Mouse (Mus musculus): ENCODE measurements around the gene 1700014D04Rik. TPM values are rescaled to one million over a fixed set of nuclear protein-coding genes. Genes with fewer than 3 reads are reported as not detected.
"Not testable (repeated sequence)": the region's sequence is repeated elsewhere in the genome, so short reads cannot be mapped to it uniquely, and the experiment has no call there.

1700014D04Rik gene
- polyA plus RNA-seq, 1 experiment from 2014 or later: 0.11 TPM

- no peaks in the 10 kb centered on the region for H3K27me3 ChIP-seq (ENCODE audit: control insufficient read depth, insufficient read depth, low read length)
- no peaks in the 10 kb centered on the region for H3K4me1 ChIP-seq (replicated peaks; ENCODE audit: control insufficient read depth, insufficient read depth, low read length)
- 35% methylated on average over 29 of the region's 29 CpGs for WGBS
- no peaks in the 10 kb centered on the region for H3K36me3 ChIP-seq (replicated peaks; ENCODE audit: control insufficient read depth, insufficient read depth)
- H3K27ac ChIP-seq: no peak overlapping the region
- no peaks in the 10 kb centered on the region for H3K9me3 ChIP-seq (ENCODE audit: control insufficient read depth, low read length)
- H3K4me3 ChIP-seq (replicated peaks; ENCODE audit: low read length): no peak overlapping the region
- peak overlapping the region; percentile 31 for H3K4me2 ChIP-seq (replicated peaks)
- DNase-seq (ENCODE audit: low spot score): no peak
- ATAC-seq (ENCODE audit: low FRiP score): no peak
- peak overlapping the region; percentile 12; the same call in 1 of the 2 replicates for H3K9ac ChIP-seq
Measured at GRCm38 (mm10) chr13:59726139-59726867, 20.2 kb downstream of the 1700014D04Rik start.

- not testable (repeated sequence) for H3K4me1 ChIP-seq (replicated peaks; ENCODE audit: control insufficient read depth, insufficient read depth, low read length); H3K4me3 ChIP-seq (replicated peaks; ENCODE audit: low read length); H3K9ac ChIP-seq; H3K36me3 ChIP-seq (replicated peaks; ENCODE audit: control insufficient read depth, insufficient read depth); H3K27ac ChIP-seq; H3K27me3 ChIP-seq (ENCODE audit: control insufficient read depth, insufficient read depth, low read length); DNase-seq (ENCODE audit: low spot score); H3K4me2 ChIP-seq (replicated peaks); H3K9me3 ChIP-seq (ENCODE audit: control insufficient read depth, low read length); ATAC-seq (ENCODE audit: low FRiP score)
- WGBS: 90% methylated on average over 1 of the region's 1 CpGs
Measured at GRCm38 (mm10) chr13:59722089-59722488, 24.5 kb downstream of the 1700014D04Rik start.

GRCm38 (mm10) chr13:59719475-59719874 is 27.1 kb downstream of the 1700014D04Rik start:
- H3K27me3 ChIP-seq (ENCODE audit: control insufficient read depth, insufficient read depth, low read length): no peaks in the 10 kb centered on the region
- DNase-seq (ENCODE audit: low spot score) (no peak), ATAC-seq (ENCODE audit: low FRiP score) (no peak)
- no peaks in the 10 kb centered on the region for H3K9me3 ChIP-seq (ENCODE audit: control insufficient read depth, low read length)
- H3K4me3 ChIP-seq (replicated peaks; ENCODE audit: low read length): no peak overlapping the region
- no peak overlapping the region for H3K9ac ChIP-seq
- 76% methylated on average over 1 of the region's 1 CpGs for WGBS
- no peaks in the 10 kb centered on the region for H3K36me3 ChIP-seq (replicated peaks; ENCODE audit: control insufficient read depth, insufficient read depth)
- H3K4me2 ChIP-seq (replicated peaks): no peak overlapping the region
- H3K4me1 ChIP-seq (replicated peaks; ENCODE audit: control insufficient read depth, insufficient read depth, low read length): no peaks in the 10 kb centered on the region; the same call in 1 of the 2 replicates
- no peak overlapping the region for H3K27ac ChIP-seq

GRCm38 (mm10) chr13:59718857-59719440 is 27.6 kb downstream of the 1700014D04Rik start:
- not testable (repeated sequence) for H3K27me3 ChIP-seq (ENCODE audit: control insufficient read depth, insufficient read depth, low read length); H3K4me1 ChIP-seq (replicated peaks; ENCODE audit: control insufficient read depth, insufficient read depth, low read length); H3K9me3 ChIP-seq (ENCODE audit: control insufficient read depth, low read length); H3K4me2 ChIP-seq (replicated peaks); H3K9ac ChIP-seq; H3K4me3 ChIP-seq (replicated peaks; ENCODE audit: low read length); H3K27ac ChIP-seq; ATAC-seq (ENCODE audit: low FRiP score); H3K36me3 ChIP-seq (replicated peaks; ENCODE audit: control insufficient read depth, insufficient read depth)
- WGBS: 30% methylated on average over 6 of the region's 6 CpGs
- DNase-seq (ENCODE audit: low spot score): peak; percentile 28

- H3K4me2 ChIP-seq (replicated peaks): no peak overlapping the region
- H3K4me1 ChIP-seq (replicated peaks; ENCODE audit: control insufficient read depth, insufficient read depth, low read length): no peaks in the 10 kb centered on the region
- no peaks in the 10 kb centered on the region for H3K36me3 ChIP-seq (replicated peaks; ENCODE audit: control insufficient read depth, insufficient read depth)
- H3K9me3 ChIP-seq (ENCODE audit: control insufficient read depth, low read length): no peaks in the 10 kb centered on the region
- no peak overlapping the region for H3K9ac ChIP-seq
- no peak for ATAC-seq (ENCODE audit: low FRiP score)
- H3K27me3 ChIP-seq (ENCODE audit: control insufficient read depth, insufficient read depth, low read length): no peaks in the 10 kb centered on the region
- no peak overlapping the region for H3K4me3 ChIP-seq (replicated peaks; ENCODE audit: low read length)
- DNase-seq (ENCODE audit: low spot score): no peak
- WGBS: 41% methylated on average over 3 of the region's 3 CpGs
- H3K27ac ChIP-seq: no peak overlapping the region
Measured at GRCm38 (mm10) chr13:59713710-59714109, 32.8 kb downstream of the 1700014D04Rik start.

- not testable (repeated sequence) for H3K27me3 ChIP-seq (ENCODE audit: control insufficient read depth, insufficient read depth, low read length); H3K9me3 ChIP-seq (ENCODE audit: control insufficient read depth, low read length); H3K9ac ChIP-seq; H3K27ac ChIP-seq; H3K4me1 ChIP-seq (replicated peaks; ENCODE audit: control insufficient read depth, insufficient read depth, low read length); H3K4me2 ChIP-seq (replicated peaks); ATAC-seq (ENCODE audit: low FRiP score); DNase-seq (ENCODE audit: low spot score); H3K36me3 ChIP-seq (replicated peaks; ENCODE audit: control insufficient read depth, insufficient read depth); H3K4me3 ChIP-seq (replicated peaks; ENCODE audit: low read length)
- 72% methylated on average over 3 of the region's 3 CpGs for WGBS
Measured at GRCm38 (mm10) chr13:59711984-59712383, 34.6 kb downstream of the 1700014D04Rik start, which contains the start of gene Spata31d1b. TSS of gene Spata31d1b (plus strand) at chr13:59712284.

- no peak within 1 kb of the TSS for H3K9ac ChIP-seq
- WGBS: 94% methylated on average over 15 of the region's 15 CpGs
- no peak within 1 kb of the TSS for H3K4me3 ChIP-seq (replicated peaks; ENCODE audit: low read length)
- ATAC-seq (ENCODE audit: low FRiP score) (no peak), DNase-seq (ENCODE audit: low spot score) (no peak)
- H3K4me1 ChIP-seq (replicated peaks; ENCODE audit: control insufficient read depth, insufficient read depth, low read length): no peaks in the 10 kb centered on the region
- H3K36me3 ChIP-seq (replicated peaks; ENCODE audit: control insufficient read depth, insufficient read depth): no peaks in the 10 kb centered on the region
- H3K27ac ChIP-seq: no peak within 1 kb of the TSS
- H3K9me3 ChIP-seq (ENCODE audit: control insufficient read depth, low read length): no peaks in the 10 kb centered on the region
- H3K27me3 ChIP-seq (ENCODE audit: control insufficient read depth, insufficient read depth, low read length): no peaks in the 10 kb centered on the region
- H3K4me2 ChIP-seq (replicated peaks): no peak within 1 kb of the TSS
Measured at GRCm38 (mm10) chr13:59710230-59710629, 36.3 kb downstream of the 1700014D04Rik start, which contains the start of gene Spata31d1a. TSS of gene Spata31d1a (minus strand) at chr13:59710330.

GRCm38 (mm10) chr13:59704562-59704961 is 42.0 kb downstream of the 1700014D04Rik start:
- DNase-seq (ENCODE audit: low spot score) (no peak), ATAC-seq (ENCODE audit: low FRiP score) (no peak)
- Histone ChIP-seq H3K4me2 (replicated peaks) (no peak overlapping the region), H3K9ac (no peak overlapping the region), H3K27me3 (ENCODE audit: control insufficient read depth, insufficient read depth, low read length) (no peaks in the 10 kb centered on the region), H3K4me3 (replicated peaks; ENCODE audit: low read length) (no peak overlapping the region), H3K9me3 (ENCODE audit: control insufficient read depth, low read length) (no peaks in the 10 kb centered on the region), H3K27ac (no peak overlapping the region), H3K36me3 (replicated peaks; ENCODE audit: control insufficient read depth, insufficient read depth) (no peaks in the 10 kb centered on the region), H3K4me1 (replicated peaks; ENCODE audit: control insufficient read depth, insufficient read depth, low read length) (no peaks in the 10 kb centered on the region)
- WGBS: 61% methylated on average over 12 of the region's 12 CpGs

- WGBS: 86% methylated on average over 12 of the region's 12 CpGs
Measured at GRCm38 (mm10) chr13:59703514-59703913, 43.0 kb downstream of the 1700014D04Rik start.

More at GRCm38 (mm10) chr13:59703514-59703913, 43.0 kb downstream of the 1700014D04Rik start:
- no peaks in the 10 kb centered on the region for H3K4me1 ChIP-seq (replicated peaks; ENCODE audit: control insufficient read depth, insufficient read depth, low read length)
- H3K27me3 ChIP-seq (ENCODE audit: control insufficient read depth, insufficient read depth, low read length): no peaks in the 10 kb centered on the region
- H3K9me3 ChIP-seq (ENCODE audit: control insufficient read depth, low read length): no peaks in the 10 kb centered on the region
- ATAC-seq (ENCODE audit: low FRiP score) (no peak), DNase-seq (ENCODE audit: low spot score) (no peak)
- H3K9ac ChIP-seq: no peak overlapping the region
- no peak overlapping the region for H3K4me2 ChIP-seq (replicated peaks)
- no peaks in the 10 kb centered on the region for H3K36me3 ChIP-seq (replicated peaks; ENCODE audit: control insufficient read depth, insufficient read depth)
- no peak overlapping the region for H3K27ac ChIP-seq
- H3K4me3 ChIP-seq (replicated peaks; ENCODE audit: low read length): no peak overlapping the region

Measured in hindbrain, embryonic 14.5 days (tissue).